In genomic region chr11:88252767-88253513, GRCm38 (mm10) we compare ENCODE assay signal across 8 mouse cellular contexts. TPM values are rescaled to one million over a fixed set of nuclear protein-coding genes. Genes with fewer than 3 reads are reported as not detected.
A peak's percentile ranks its signal among the peaks of the same experiment; 100 is the strongest.
DNase-seq lines count a peak whose midpoint lies in the region; ATAC-seq lines count a peak whose summit lies in the region.

No protein-coding gene starts in this region.

- H3K4me1 ChIP-seq in heart, embryonic 10.5 days = peaks cover 56% of the 10 kb centered on the region
- peaks cover 34% of the 10 kb centered on the region for H3K4me1 ChIP-seq in limb, embryonic 12.5 days (replicated peaks)
- no peaks in the 10 kb centered on the region; the same call in none of the 2 replicates for H3K4me1 ChIP-seq in liver, embryonic 11.5 days (replicated peaks; ENCODE audit: control insufficient read depth, insufficient read depth, low read length)

- 0 out of 2 replicates have a peak overlapping the region, but pooled peaks have one; percentile 8 for H3K4me2 ChIP-seq in limb, embryonic 12.5 days
- H3K4me2 ChIP-seq in liver, embryonic 11.5 days = no peak overlapping the region

- H3K27me3 ChIP-seq in heart, embryonic 10.5 days (ENCODE audit: insufficient read depth, poor library complexity, severe bottlenecking) = no peaks in the 10 kb centered on the region
- peaks cover 13% of the 10 kb centered on the region; the same call in 1 of the 2 replicates for H3K27me3 ChIP-seq in limb, embryonic 12.5 days
- H3K27me3 ChIP-seq in liver, embryonic 11.5 days (replicated peaks; ENCODE audit: control insufficient read depth, insufficient read depth, low read length) = 0 out of 2 replicates have a peak, but pooled peaks cover 4% of the 10 kb centered on the region

- WGBS in heart, embryonic 10.5 days = 17% methylated on average over 14 of the region's 18 CpGs
- WGBS in limb, embryonic 12.5 days = 14% methylated on average over 18 of the region's 18 CpGs
- WGBS in liver, embryonic 11.5 days = 35% methylated on average over 11 of the region's 18 CpGs

- peak overlapping the region; percentile 71 for H3K27ac ChIP-seq in heart, embryonic 10.5 days
- H3K27ac ChIP-seq in limb, embryonic 12.5 days = peak overlapping the region; percentile 29; the same call in 1 of the 2 replicates
- H3K27ac ChIP-seq in liver, embryonic 11.5 days (ENCODE audit: low read depth, low read length) = no peak overlapping the region

- H3K4me3 ChIP-seq in heart, embryonic 10.5 days = no peak overlapping the region
- no peak overlapping the region for H3K4me3 ChIP-seq in limb, embryonic 12.5 days (replicated peaks)
- no peak overlapping the region for H3K4me3 ChIP-seq in liver, embryonic 11.5 days (ENCODE audit: low read depth, low read length)

- no peak overlapping the region; the same call in 1 of the 2 replicates for H3K9ac ChIP-seq in limb, embryonic 12.5 days (replicated peaks)
- H3K9ac ChIP-seq in liver, embryonic 11.5 days (ENCODE audit: low read depth, low read length) = no peak overlapping the region

- H3K36me3 ChIP-seq in heart, embryonic 10.5 days = no peaks in the 10 kb centered on the region
- H3K36me3 ChIP-seq in limb, embryonic 12.5 days = no peaks in the 10 kb centered on the region
- H3K36me3 ChIP-seq in liver, embryonic 11.5 days (ENCODE audit: control insufficient read depth, insufficient read depth, low read length) = no peaks in the 10 kb centered on the region

- DNase-seq in left cerebral cortex, postnatal 4 days = peak; percentile 85
- no peak for DNase-seq in left cerebral cortex, postnatal 36 days (ENCODE audit: low spot score in 2 of 2)
- peak; percentile 48 for DNase-seq in embryo, embryonic 9.5 days (ENCODE audit: extremely low spot score)
- no peak for DNase-seq in heart, embryonic 10.5 days (ENCODE audit: low spot score)
- no peak for DNase-seq in testis, postnatal 10 days (ENCODE audit: low spot score)
- DNase-seq in liver, embryonic 11.5 days (ENCODE audit: low spot score) = no peak

- intact Hi-C loops in left cerebral cortex, postnatal 4 days (cut with DNase I) = loop anchor here (10.0 kb wide), 1 partner anchor 482 kb away; no protein-coding TSS in a partner anchor
- intact Hi-C loops in left cerebral cortex, postnatal 36 days (cut with DNase I) = loop anchor here (2.0 to 5.0 kb wide), 3 partner anchors 159 to 570 kb away; no protein-coding TSS in a partner anchor

- H3K9me3 ChIP-seq in heart, embryonic 10.5 days = no peaks in the 10 kb centered on the region
- no peaks in the 10 kb centered on the region for H3K9me3 ChIP-seq in limb, embryonic 12.5 days
- H3K9me3 ChIP-seq in liver, embryonic 11.5 days (ENCODE audit: control insufficient read depth, low read length) = no peaks in the 10 kb centered on the region

- peak; percentile 57; the same call in 1 of the 2 replicates for ATAC-seq in limb, embryonic 12.5 days (ENCODE audit: insufficient number of reproducible peaks, insufficient read depth, low FRiP score, low TSS enrichment, low read depth)
- no peak for ATAC-seq in liver, embryonic 11.5 days (replicated peaks; ENCODE audit: low FRiP score)
- ATAC-seq in megakaryocyte progenitor cell, adult 5-6 weeks (replicated peaks; ENCODE audit: poor library complexity) = no peak

RNA-seq across cellular contexts. Expression of gene Ccdc182, which starts 40.9 kb away (rescaled TPM):
- total RNA-seq in left cerebral cortex, postnatal 4 days (2021) = not detected
- total RNA-seq in left cerebral cortex, postnatal 36 days (2021) = not detected
- polyA plus RNA-seq in heart, embryonic 10.5 days (2016; fragmentation: Nextera tagmentation; extraction: Ambion mirVana) = 0.18 TPM in 1 of 2 replicates, not detected in the other
- polyA plus RNA-seq in limb, embryonic 12.5 days (2016; fragmentation: Nextera tagmentation; extraction: Ambion mirVana) = 0.29 and 0.40 TPM in 2 replicates
- not detected in 2 replicates for polyA plus RNA-seq in liver, embryonic 11.5 days (2014; fragmentation: Nextera tagmentation; extraction: Ambion mirVana)
- not detected in 2 replicates for total RNA-seq in megakaryocyte progenitor cell, adult 5-6 weeks (2015)
- total RNA-seq in megakaryocyte progenitor cell, adult 5-6 weeks (2017) = not detected in 2 replicates

RNA-seq across cellular contexts. Expression of gene Mrps23, which starts 48.8 kb away (rescaled TPM):
- total RNA-seq in left cerebral cortex, postnatal 4 days (2021) = 10 to 100 TPM; 55.2 to 65.1 TPM
- 10 to 100 TPM; 59.5 to 71.0 TPM for total RNA-seq in left cerebral cortex, postnatal 36 days (2021)
- polyA plus RNA-seq in heart, embryonic 10.5 days (2016; fragmentation: Nextera tagmentation; extraction: Ambion mirVana) = 74.6 and 82.3 TPM in 2 replicates
- polyA plus RNA-seq in limb, embryonic 12.5 days (2016; fragmentation: Nextera tagmentation; extraction: Ambion mirVana) = 53.2 and 59.5 TPM in 2 replicates
- polyA plus RNA-seq in liver, embryonic 11.5 days (2014; fragmentation: Nextera tagmentation; extraction: Ambion mirVana) = 73.7 and 79.5 TPM in 2 replicates
- total RNA-seq in megakaryocyte progenitor cell, adult 5-6 weeks (2015) = 64.5 and 73.5 TPM in 2 replicates
- total RNA-seq in megakaryocyte progenitor cell, adult 5-6 weeks (2017) = 49.0 and 90.6 TPM in 2 replicates

Comparison
In these comparisons a context has a peak if more than half of its experiments do, and no peak if none do; other contexts are left out.
1. DNase-seq: peak in left cerebral cortex, postnatal 4 days (single experiment) and embryo, embryonic 9.5 days (single experiment); none in left cerebral cortex, postnatal 36 days (0 of 2), heart, embryonic 10.5 days (single experiment), testis, postnatal 10 days (single experiment) and liver, embryonic 11.5 days (single experiment).